In the genomic region with DNA sequence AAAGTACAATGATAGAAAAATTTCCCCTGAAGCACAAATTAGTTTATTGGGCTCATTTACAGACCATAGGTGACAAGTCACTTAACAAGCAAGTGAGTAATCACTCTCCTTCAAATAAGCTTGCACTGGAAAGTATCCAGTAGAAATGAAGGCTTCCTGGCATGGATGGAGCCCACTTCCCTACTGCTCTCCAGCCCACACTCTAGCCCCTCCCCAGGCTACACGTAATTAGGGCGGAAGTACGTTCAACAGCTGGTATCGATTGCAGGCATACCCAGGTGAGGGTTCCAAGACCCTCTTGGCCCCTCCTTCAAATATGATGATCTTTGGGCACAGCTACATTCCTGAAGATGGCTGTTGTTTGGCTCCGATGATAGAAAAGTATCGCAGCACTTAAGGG, we compare ENCODE assay signal across 9 mouse cellular contexts. TPM values are rescaled to one million over a fixed set of nuclear protein-coding genes. Genes with fewer than 3 reads are reported as not detected.
DNase-seq lines count a peak whose midpoint lies in the region; ATAC-seq lines count a peak whose summit lies in the region.
"Had no signal": no experiment of that assay in that cellular context is flagged by ENCODE, and none has a peak within 500 bp of the region (broad histone marks: within the 10 kb centered on the region; RNA-seq: fewer than 3 reads in every experiment).

No protein-coding gene starts in this region.

- H3K4me3 ChIP-seq in liver, embryonic 11.5 days (ENCODE audit: low read depth, low read length), result peak overlapping the region; percentile 99; the same call in 1 of the 2 replicates
- H3K4me3 ChIP-seq in limb, embryonic 11.5 days (ENCODE audit: low read depth, low read length), result no peak overlapping the region
- H3K4me3 ChIP-seq in neural tube, embryonic 15.5 days (replicated peaks), result peak overlapping the region; percentile 78

- peak overlapping the region; percentile 70 for H3K4me2 ChIP-seq in liver, embryonic 11.5 days
- H3K4me2 ChIP-seq in limb, embryonic 11.5 days (ENCODE audit: low read depth, severe bottlenecking), result peak overlapping the region; percentile 85; the same call in 1 of the 2 replicates
- H3K4me2 ChIP-seq in neural tube, embryonic 15.5 days, result peak overlapping the region; percentile 77

- no peak overlapping the region for H3K9ac ChIP-seq in liver, embryonic 11.5 days (ENCODE audit: low read depth, low read length)
- H3K9ac ChIP-seq in limb, embryonic 11.5 days (ENCODE audit: low read length), result no peak overlapping the region
- H3K9ac ChIP-seq in neural tube, embryonic 15.5 days (replicated peaks), result no peak overlapping the region

- peaks cover 12% of the 10 kb centered on the region; the same call in 1 of the 2 replicates for H3K4me1 ChIP-seq in liver, embryonic 11.5 days (replicated peaks; ENCODE audit: control insufficient read depth, insufficient read depth, low read length)
- H3K4me1 ChIP-seq in limb, embryonic 11.5 days (ENCODE audit: control insufficient read depth, insufficient read depth, low read length), result peaks cover 13% of the 10 kb centered on the region
- H3K4me1 ChIP-seq in neural tube, embryonic 15.5 days, result peaks cover 34% of the 10 kb centered on the region

- no peaks in the 10 kb centered on the region for H3K36me3 ChIP-seq in liver, embryonic 11.5 days (ENCODE audit: control insufficient read depth, insufficient read depth, low read length)
- H3K36me3 ChIP-seq in limb, embryonic 11.5 days (ENCODE audit: control insufficient read depth, insufficient read depth, low read length), result no peaks in the 10 kb centered on the region
- no peaks in the 10 kb centered on the region for H3K36me3 ChIP-seq in neural tube, embryonic 15.5 days

- H3K27ac ChIP-seq in liver, embryonic 11.5 days (ENCODE audit: low read depth, low read length), result no peak overlapping the region
- H3K27ac ChIP-seq in limb, embryonic 11.5 days (replicated peaks; ENCODE audit: low read depth, low read length), result no peak overlapping the region
- H3K27ac ChIP-seq in neural tube, embryonic 15.5 days (replicated peaks), result peak overlapping the region; percentile 89; the same call in 1 of the 2 replicates

- no peak for ATAC-seq in liver, embryonic 11.5 days (replicated peaks; ENCODE audit: low FRiP score)
- no peak for ATAC-seq in limb, embryonic 11.5 days (ENCODE audit: insufficient number of reproducible peaks, low FRiP score, low TSS enrichment, low read depth)
- no peak for ATAC-seq in neural tube, embryonic 15.5 days (ENCODE audit: low FRiP score)

- no peaks in the 10 kb centered on the region for H3K9me3 ChIP-seq in liver, embryonic 11.5 days (ENCODE audit: control insufficient read depth, low read length)
- no peaks in the 10 kb centered on the region for H3K9me3 ChIP-seq in limb, embryonic 11.5 days (ENCODE audit: control insufficient read depth, low read length)
- H3K9me3 ChIP-seq in neural tube, embryonic 15.5 days (replicated peaks), result no peaks in the 10 kb centered on the region

- no peaks in the 10 kb centered on the region for H3K27me3 ChIP-seq in liver, embryonic 11.5 days (replicated peaks; ENCODE audit: control insufficient read depth, insufficient read depth, low read length)
- no peaks in the 10 kb centered on the region for H3K27me3 ChIP-seq in limb, embryonic 11.5 days (ENCODE audit: control insufficient read depth, insufficient read depth, low read length)
- H3K27me3 ChIP-seq in neural tube, embryonic 15.5 days (replicated peaks), result 0 out of 2 replicates have a peak, but pooled peaks cover 5% of the 10 kb centered on the region

- WGBS in liver, embryonic 11.5 days, result 57% methylated on average over 6 of the region's 6 CpGs
- WGBS in limb, embryonic 11.5 days, result 37% methylated on average over 6 of the region's 6 CpGs
- WGBS in neural tube, embryonic 15.5 days, result 44% methylated on average over 6 of the region's 6 CpGs

- DNase-seq in cerebellum, adult 11 months, result peak; percentile 13
- no peak for DNase-seq in cerebellum, postnatal 4 days (ENCODE audit: low spot score in 2 of 2)
- no peak for DNase-seq in liver, embryonic 11.5 days (ENCODE audit: low spot score)
- DNase-seq in liver, result no peak
- peak; percentile 26 for DNase-seq in limb, embryonic 11.5 days (ENCODE audit: low spot score)
- DNase-seq in urinary bladder, postnatal 36 days (ENCODE audit: low spot score in 2 of 2), result no peak
- DNase-seq in layer of hippocampus, adult 9-10 months (ENCODE audit: low spot score), result no peak
- DNase-seq: right cerebral cortex, postnatal 4 days had no signal

RNA-seq across cellular contexts. Expression of gene Ist1, which starts 1.1 kb away (rescaled TPM):
- polyA plus RNA-seq in liver, embryonic 11.5 days (2014; fragmentation: Nextera tagmentation; extraction: Ambion mirVana), result 76.4 and 85.5 TPM in 2 replicates
- 171 and 174 TPM in 2 replicates for polyA plus RNA-seq in limb, embryonic 11.5 days (2014; fragmentation: Nextera tagmentation; extraction: Ambion mirVana)
- polyA plus RNA-seq in neural tube, embryonic 15.5 days (2015; fragmentation: Nextera tagmentation; extraction: Ambion mirVana), result 145 and 146 TPM in 2 replicates

RNA-seq across cellular contexts. Expression of gene Zfp821, which starts 11.2 kb away (rescaled TPM):
- 10.6 and 11.7 TPM in 2 replicates for polyA plus RNA-seq in liver, embryonic 11.5 days (2014; fragmentation: Nextera tagmentation; extraction: Ambion mirVana)
- 44.4 and 45.3 TPM in 2 replicates for polyA plus RNA-seq in limb, embryonic 11.5 days (2014; fragmentation: Nextera tagmentation; extraction: Ambion mirVana)
- 54.0 and 62.0 TPM in 2 replicates for polyA plus RNA-seq in neural tube, embryonic 15.5 days (2015; fragmentation: Nextera tagmentation; extraction: Ambion mirVana)

RNA-seq across cellular contexts. Expression of gene Atxn1l, which starts 43.4 kb away (rescaled TPM):
- 5.6 and 7.5 TPM in 2 replicates for polyA plus RNA-seq in liver, embryonic 11.5 days (2014; fragmentation: Nextera tagmentation; extraction: Ambion mirVana)
- polyA plus RNA-seq in limb, embryonic 11.5 days (2014; fragmentation: Nextera tagmentation; extraction: Ambion mirVana), result 6.4 and 7.8 TPM in 2 replicates
- 3.3 and 3.7 TPM in 2 replicates for polyA plus RNA-seq in neural tube, embryonic 15.5 days (2015; fragmentation: Nextera tagmentation; extraction: Ambion mirVana)

Comparison
In these comparisons a context has a peak if more than half of its experiments do, and no peak if none do; other contexts are left out.
1. DNase-seq: peak in cerebellum, adult 11 months (single experiment) and limb, embryonic 11.5 days (single experiment); none in cerebellum, postnatal 4 days (0 of 2), liver, embryonic 11.5 days (single experiment), liver (single experiment), urinary bladder, postnatal 36 days (0 of 2) and layer of hippocampus, adult 9-10 months (single experiment).
2. Peak in every context shown above with its lines, with median percentiles within 50 percentile points of each other: H3K4me2 ChIP-seq.